Mouse (Mus musculus): Measurements from ENCODE around the gene Cdkal1.

DNA sequence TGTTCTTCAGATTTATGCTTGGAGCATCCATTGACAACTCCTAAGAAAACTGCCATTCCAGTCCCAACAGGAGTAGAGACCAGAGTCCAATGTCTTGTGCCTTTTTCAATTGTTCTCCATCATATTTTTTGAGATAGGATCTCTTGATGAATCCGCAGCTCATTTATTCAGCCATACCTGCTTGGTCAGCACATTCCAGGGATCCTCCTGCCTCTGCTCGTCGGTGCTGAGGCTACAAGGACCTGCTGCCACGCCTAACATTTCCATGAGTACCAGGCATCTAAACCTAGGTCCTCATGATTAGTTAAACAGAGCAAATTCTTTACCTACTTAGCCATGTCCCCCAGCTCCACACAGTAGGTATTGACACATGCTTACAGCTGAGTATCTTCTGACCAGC lies 676.2 kb downstream of the Cdkal1 start:
- TF ChIP-seq CTCF (IDR thresholded peaks at IDR 0.05; ENCODE audit: borderline replicate concordance, control insufficient read depth, extremely low read depth, insufficient read depth, low read length, poor library complexity): no peak
- TF ChIP-seq POLR2A (IDR thresholded peaks at IDR 0.05; ENCODE audit: control insufficient read depth, extremely low read depth, insufficient read depth, low read length, poor library complexity): no peak

Data from thymus, adult 2 months (tissue).